Mouse (Mus musculus): ENCODE results near the gene Prdx2. TPM values are rescaled to one million over a fixed set of nuclear protein-coding genes. Genes with fewer than 3 reads are reported as not detected.

Prdx2 gene
- total and polyA plus RNA-seq, 3 experiments: 464 to 662 (median 591) TPM

DNA sequence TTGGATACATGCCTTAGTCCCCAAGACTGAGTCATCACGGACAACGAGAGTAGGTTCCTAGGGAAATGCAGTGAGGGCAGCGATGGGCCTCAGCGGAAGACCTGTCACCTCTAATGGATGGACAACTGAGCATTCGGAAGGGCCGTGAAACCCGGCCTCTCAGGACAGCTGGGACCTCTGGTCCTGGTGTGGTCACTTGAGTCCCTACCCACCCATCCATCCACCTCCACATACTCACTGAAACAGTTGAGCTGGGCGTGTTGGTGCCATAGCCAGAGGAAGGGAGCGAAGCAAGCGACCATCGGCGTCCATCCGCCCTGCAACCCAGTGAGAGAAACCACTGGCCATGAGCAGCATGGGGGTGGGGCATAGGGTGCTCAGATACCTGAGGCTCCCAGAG lies 38.8 kb upstream of the Prdx2 start:
- H3K27me3 ChIP-seq (ENCODE audit: control insufficient read depth, insufficient read depth, low read length): peaks cover 15% of the 10 kb centered on the region
- 79% methylated on average over 13 of the region's 13 CpGs for WGBS

GRCm38 (mm10) chr8:84933767-84934559 lies 35.4 kb upstream of the Prdx2 start:
- Histone ChIP-seq H3K4me1 (ENCODE audit: control insufficient read depth, insufficient read depth, low read length) (no peaks in the 10 kb centered on the region), H3K36me3 (ENCODE audit: control insufficient read depth, insufficient read depth, low read length) (no peaks in the 10 kb centered on the region), H3K27me3 (ENCODE audit: control insufficient read depth, insufficient read depth, low read length) (peaks cover 34% of the 10 kb centered on the region), H3K9ac (ENCODE audit: low read depth, low read length) (no peak overlapping the region), H3K4me3 (no peak overlapping the region), H3K79me2 (replicated peaks; ENCODE audit: control insufficient read depth, insufficient read depth, low read length) (no peaks in the 10 kb centered on the region), H3K27ac (no peak overlapping the region)
- TF ChIP-seq CTCF (IDR thresholded peaks at IDR 0.05) (no peak), EP300 (IDR thresholded peaks at IDR 0.05; ENCODE audit: insufficient read depth, low read depth, low read length) (no peak), POLR2A (IDR thresholded peaks at IDR 0.05; ENCODE audit: insufficient read depth, low read depth, low read length) (no peak)
- no peak for DNase-seq
- intact Hi-C loops (cut with DNase I): no loop called here
- 74% methylated on average over 16 of the region's 16 CpGs for WGBS

More for the DNA sequence above, 38.8 kb upstream of the Prdx2 start:
- Histone ChIP-seq H3K36me3 (ENCODE audit: control insufficient read depth, insufficient read depth, low read length) (no peaks in the 10 kb centered on the region), H3K4me1 (ENCODE audit: control insufficient read depth, insufficient read depth, low read length) (no peaks in the 10 kb centered on the region), H3K9ac (ENCODE audit: low read depth, low read length) (no peak overlapping the region), H3K27ac (no peak overlapping the region), H3K4me3 (no peak overlapping the region), H3K79me2 (replicated peaks; ENCODE audit: control insufficient read depth, insufficient read depth, low read length) (no peaks in the 10 kb centered on the region)
- DNase-seq: no peak
- intact Hi-C loops (cut with DNase I): no loop called here
- TF ChIP-seq EP300 (IDR thresholded peaks at IDR 0.05; ENCODE audit: insufficient read depth, low read depth, low read length) (no peak), CTCF (IDR thresholded peaks at IDR 0.05) (no peak), POLR2A (IDR thresholded peaks at IDR 0.05; ENCODE audit: insufficient read depth, low read depth, low read length) (no peak)

DNA sequence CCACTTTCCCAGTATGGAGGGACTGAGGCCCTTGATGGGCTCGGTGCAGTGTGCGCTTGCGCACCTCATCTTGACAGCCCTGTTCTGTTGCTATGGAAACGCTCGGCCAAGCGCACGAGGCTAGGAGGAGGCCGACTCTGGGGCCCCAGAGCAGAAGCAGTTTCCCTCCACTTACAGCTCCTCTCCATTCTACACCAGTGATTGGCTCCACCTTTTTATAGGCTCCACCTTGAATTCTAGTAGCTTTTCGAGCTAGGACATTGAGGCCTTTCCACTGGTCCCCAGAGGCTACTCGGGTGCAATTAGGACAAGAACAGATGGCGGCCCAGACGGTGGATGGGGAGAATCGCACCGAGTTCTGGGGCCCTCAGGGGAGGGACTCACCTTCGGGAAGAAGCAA lies 34.5 kb upstream of the Prdx2 start:
- intact Hi-C loops (cut with DNase I): no loop called here
- peaks cover 31% of the 10 kb centered on the region for H3K27me3 ChIP-seq (ENCODE audit: control insufficient read depth, insufficient read depth, low read length)
- no peak for DNase-seq
- TF ChIP-seq POLR2A (IDR thresholded peaks at IDR 0.05; ENCODE audit: insufficient read depth, low read depth, low read length) (no peak), CTCF (IDR thresholded peaks at IDR 0.05) (no peak), EP300 (IDR thresholded peaks at IDR 0.05; ENCODE audit: insufficient read depth, low read depth, low read length) (no peak)
- no peak overlapping the region for H3K4me3 ChIP-seq
- H3K79me2 ChIP-seq (replicated peaks; ENCODE audit: control insufficient read depth, insufficient read depth, low read length): no peaks in the 10 kb centered on the region
- H3K9ac ChIP-seq (ENCODE audit: low read depth, low read length): no peak overlapping the region
- no peaks in the 10 kb centered on the region for H3K4me1 ChIP-seq (ENCODE audit: control insufficient read depth, insufficient read depth, low read length)
- no peaks in the 10 kb centered on the region for H3K36me3 ChIP-seq (ENCODE audit: control insufficient read depth, insufficient read depth, low read length)
- H3K27ac ChIP-seq: no peak overlapping the region
- 4% methylated on average over 15 of the region's 15 CpGs for WGBS

GRCm38 (mm10) chr8:84935489-84935888 lies 33.9 kb upstream of the Prdx2 start:
- intact Hi-C loops (cut with DNase I): no loop called here
- 8% methylated on average over 14 of the region's 14 CpGs for WGBS

DNA sequence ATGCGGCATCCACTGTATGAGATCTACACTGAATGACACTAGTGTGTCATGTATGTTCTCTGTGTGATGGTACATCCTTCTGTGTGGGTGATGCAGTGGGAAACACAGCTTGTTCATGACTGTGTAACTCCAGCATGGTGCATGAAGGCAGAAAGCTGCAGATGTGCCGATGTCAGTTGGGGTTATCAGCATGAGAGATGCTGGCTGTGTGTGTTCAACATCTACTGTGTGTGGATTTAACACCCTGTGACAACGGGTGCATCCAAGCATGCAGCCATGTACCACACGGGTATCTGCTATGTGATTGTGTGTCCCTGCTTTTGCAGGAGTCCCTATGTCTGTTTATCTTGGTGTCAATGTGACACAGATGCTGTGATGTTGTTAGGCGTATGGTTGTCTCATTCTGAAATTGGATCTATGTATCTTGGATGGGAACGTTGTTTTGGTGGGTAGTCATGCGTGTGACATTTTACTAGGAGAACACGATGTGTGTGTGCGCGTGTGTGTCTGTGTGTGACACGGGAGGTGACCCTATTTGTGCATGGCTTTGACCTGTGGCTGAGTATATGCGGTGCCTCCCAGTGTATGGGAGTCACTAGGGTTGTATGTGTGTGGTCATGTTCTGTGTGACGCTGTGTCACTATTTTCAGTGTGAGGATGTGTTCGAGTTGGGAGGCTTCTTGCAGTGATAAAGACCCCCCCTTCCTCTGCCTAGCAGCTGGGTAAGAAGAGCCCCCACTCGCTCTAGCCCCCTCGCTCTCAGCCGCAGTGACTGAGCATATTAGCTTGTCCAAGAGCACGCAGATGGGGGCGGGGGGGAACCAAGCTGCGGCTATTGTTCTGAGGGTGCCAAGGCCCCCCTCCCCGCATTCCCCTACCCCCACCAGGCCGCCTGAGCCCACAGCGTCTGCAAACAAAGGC lies 33.1 kb upstream of the Prdx2 start:
- intact Hi-C loops (cut with DNase I): no loop called here
- TF ChIP-seq POLR2A (IDR thresholded peaks at IDR 0.05; ENCODE audit: insufficient read depth, low read depth, low read length): no peak
- TF ChIP-seq CTCF (IDR thresholded peaks at IDR 0.05): no peak
- TF ChIP-seq EP300 (IDR thresholded peaks at IDR 0.05; ENCODE audit: insufficient read depth, low read depth, low read length): no peak
- no peaks in the 10 kb centered on the region for H3K36me3 ChIP-seq (ENCODE audit: control insufficient read depth, insufficient read depth, low read length)
- H3K27ac ChIP-seq: no peak overlapping the region
- no peaks in the 10 kb centered on the region for H3K79me2 ChIP-seq (replicated peaks; ENCODE audit: control insufficient read depth, insufficient read depth, low read length)
- no peaks in the 10 kb centered on the region for H3K4me1 ChIP-seq (ENCODE audit: control insufficient read depth, insufficient read depth, low read length)
- no peak for DNase-seq
- H3K4me3 ChIP-seq: no peak overlapping the region
- peaks cover 31% of the 10 kb centered on the region for H3K27me3 ChIP-seq (ENCODE audit: control insufficient read depth, insufficient read depth, low read length)
- no peak overlapping the region for H3K9ac ChIP-seq (ENCODE audit: low read depth, low read length)
- WGBS: 28% methylated on average over 23 of the region's 23 CpGs

More at GRCm38 (mm10) chr8:84935489-84935888, 33.9 kb upstream of the Prdx2 start:
- Histone ChIP-seq H3K4me3 (no peak overlapping the region), H3K27me3 (ENCODE audit: control insufficient read depth, insufficient read depth, low read length) (peaks cover 31% of the 10 kb centered on the region), H3K27ac (no peak overlapping the region), H3K79me2 (replicated peaks; ENCODE audit: control insufficient read depth, insufficient read depth, low read length) (no peaks in the 10 kb centered on the region), H3K36me3 (ENCODE audit: control insufficient read depth, insufficient read depth, low read length) (no peaks in the 10 kb centered on the region), H3K9ac (ENCODE audit: low read depth, low read length) (no peak overlapping the region), H3K4me1 (ENCODE audit: control insufficient read depth, insufficient read depth, low read length) (no peaks in the 10 kb centered on the region)
- DNase-seq: no peak
- no peak for TF ChIP-seq EP300 (IDR thresholded peaks at IDR 0.05; ENCODE audit: insufficient read depth, low read depth, low read length)
- TF ChIP-seq CTCF (IDR thresholded peaks at IDR 0.05): no peak
- no peak for TF ChIP-seq POLR2A (IDR thresholded peaks at IDR 0.05; ENCODE audit: insufficient read depth, low read depth, low read length)
